Mouse (Mus musculus) layer of hippocampus, adult 2 months (tissue): ENCODE measurements around the gene Ahdc1. TPM values are rescaled to one million over a fixed set of nuclear protein-coding genes. Genes with fewer than 3 reads are reported as not detected.

Source experiments
- DNase-seq, 2 experiments: peaks; one replicate each; pipeline ENCODE4 v3.0.0; 2022; ENCODE audit warnings: low spot score in 2 of 2
- H3K27ac ChIP-seq: fragments of 200-600 bp; 2 replicates; pipeline ENCODE4 v1.8.1; 2022
- H3K4me3 ChIP-seq: fragments of 200-600 bp; 2 replicates; pipeline ENCODE4 v1.8.1; 2022; ENCODE audit warnings: mild to moderate bottlenecking
- CTCF ChIP-seq: fragments of 200-600 bp; conservative IDR thresholded peaks from 2 replicates; pipeline ENCODE4 v1.8.1; 2022; ENCODE audit warnings: antibody characterized with exemption, mild to moderate bottlenecking, moderate library complexity
- total RNA-seq, 2 experiments: library from RNA; stranded (reverse); gene quantifications; 2 replicates each; pipeline ENCODE4 v1.2.3; 2021

The Ahdc1 gene
- total RNA-seq, 2 experiments from 2014 or later = 108 to 113 TPM

GRCm38 (mm10) chr4:133050196-133050836, 39.3 kb downstream of the Ahdc1 start:
- no peak for DNase-seq
- peak overlapping the region; percentile 89 for H3K27ac ChIP-seq
- no peak overlapping the region for H3K4me3 ChIP-seq
- TF ChIP-seq CTCF = no peak

GRCm38 (mm10) chr4:133050837-133051549, 39.9 kb downstream of the Ahdc1 start:
- DNase-seq = no peak
- no peak for TF ChIP-seq CTCF
- H3K27ac ChIP-seq = peak overlapping the region; percentile 89
- H3K4me3 ChIP-seq = no peak overlapping the region

GRCm38 (mm10) chr4:133051550-133051865, 40.4 kb downstream of the Ahdc1 start:
- no peak overlapping the region for H3K4me3 ChIP-seq
- no peak for TF ChIP-seq CTCF
- peak overlapping the region; percentile 89 for H3K27ac ChIP-seq
- DNase-seq = no peak

DNA sequence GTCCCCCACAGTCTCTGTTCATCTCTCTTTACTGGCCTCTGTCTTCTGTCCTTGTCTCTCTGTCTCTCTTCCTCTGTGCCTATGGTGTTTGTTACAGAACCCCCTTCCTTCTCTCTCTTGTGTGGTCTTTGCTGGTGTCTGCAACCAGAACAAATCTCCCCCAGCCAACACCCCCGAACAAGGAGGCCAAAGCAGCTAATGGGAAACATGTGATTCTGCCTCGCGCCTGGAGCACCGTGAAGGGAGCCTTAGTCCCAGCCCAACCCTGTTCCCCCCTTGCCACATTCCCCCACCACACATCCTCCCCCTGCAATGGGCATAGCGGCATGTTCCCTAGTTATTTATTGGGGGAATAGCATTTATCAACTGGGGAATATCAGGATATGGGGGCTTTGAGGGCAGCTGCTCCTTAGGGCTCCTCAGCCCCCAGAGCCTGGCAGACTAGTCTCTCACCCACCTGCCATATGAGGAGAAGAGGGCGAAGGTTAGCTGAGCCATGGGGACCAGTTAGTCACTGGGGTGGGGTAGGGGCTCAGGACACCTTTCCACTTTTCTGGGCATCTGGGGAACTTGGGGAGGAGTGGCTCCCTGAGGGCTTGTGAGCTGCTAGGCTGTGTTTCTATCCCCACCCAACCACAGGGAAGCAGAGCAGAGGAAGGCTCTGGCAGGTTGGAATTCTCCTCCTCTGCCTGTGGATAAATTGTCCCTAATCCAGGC, 41.1 kb downstream of the Ahdc1 start:
- no peak for TF ChIP-seq CTCF
- Histone ChIP-seq H3K4me3 (no peak overlapping the region), H3K27ac (peak overlapping the region; percentile 89)
- no peak for DNase-seq

- peak overlapping the region; percentile 89 for H3K27ac ChIP-seq
- no peak for TF ChIP-seq CTCF
- no peak for DNase-seq
- H3K4me3 ChIP-seq = no peak overlapping the region
Observed at GRCm38 (mm10) chr4:133052995-133053572, 42.0 kb downstream of the Ahdc1 start.

DNA sequence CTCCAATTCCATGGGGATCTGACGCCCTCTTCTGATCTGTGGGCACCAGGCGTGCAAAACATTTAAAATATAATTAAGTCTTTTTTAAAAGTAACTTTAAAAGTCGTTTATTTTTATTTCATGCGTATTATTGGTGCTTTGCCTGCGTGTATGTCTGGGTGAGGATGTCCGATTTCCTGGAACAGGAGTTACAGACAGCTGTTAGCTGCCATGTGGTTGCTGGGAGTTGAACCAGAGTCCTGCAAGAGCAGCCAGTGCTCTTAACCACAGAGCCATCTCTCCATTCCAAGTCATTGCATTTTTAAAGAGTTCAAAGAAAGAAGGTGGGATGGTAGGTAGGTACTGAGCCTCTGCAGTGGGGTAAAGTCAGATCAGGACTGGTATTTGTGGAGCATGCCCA, 43.5 kb downstream of the Ahdc1 start:
- no peak for DNase-seq
- H3K4me3 ChIP-seq = no peak overlapping the region
- TF ChIP-seq CTCF = no peak
- no peak overlapping the region for H3K27ac ChIP-seq

GRCm38 (mm10) chr4:133055163-133055951, 44.3 kb downstream of the Ahdc1 start:
- no peak for DNase-seq
- no peak overlapping the region for H3K4me3 ChIP-seq
- H3K27ac ChIP-seq = peak overlapping the region; percentile 62; the same call in 1 of the 2 replicates
- TF ChIP-seq CTCF = no peak

- peak in 1 of 2 experiments; percentile 82 for DNase-seq
- peak overlapping the region; percentile 62; the same call in 1 of the 2 replicates for H3K27ac ChIP-seq
- TF ChIP-seq CTCF = peak; percentile 91
- H3K4me3 ChIP-seq = no peak overlapping the region
Observed at GRCm38 (mm10) chr4:133056069-133056890, 45.2 kb downstream of the Ahdc1 start.

- Histone ChIP-seq H3K27ac (peak overlapping the region; percentile 72), H3K4me3 (no peak overlapping the region)
- TF ChIP-seq CTCF = no peak
- no peak for DNase-seq
Observed at GRCm38 (mm10) chr4:133057389-133058122, 46.5 kb downstream of the Ahdc1 start.

DNA sequence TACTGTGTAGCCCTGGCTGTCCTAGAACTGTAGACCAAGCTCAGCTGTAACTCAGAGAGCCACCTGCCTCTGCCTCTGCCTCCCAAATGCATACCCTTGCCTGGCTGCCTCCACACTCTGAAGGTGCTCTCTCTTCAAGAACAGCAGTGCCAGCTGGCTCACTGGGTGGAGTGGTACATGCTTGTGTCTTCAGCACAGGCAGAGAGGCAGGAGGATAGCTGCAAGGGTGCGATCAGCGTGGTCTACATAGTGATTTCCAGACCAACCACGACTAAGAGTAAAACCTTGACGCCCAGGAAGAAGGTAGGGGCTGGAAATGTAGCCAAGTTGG, 47.0 kb downstream of the Ahdc1 start:
- TF ChIP-seq CTCF = no peak
- DNase-seq = no peak
- Histone ChIP-seq H3K4me3 (no peak overlapping the region), H3K27ac (peak overlapping the region; percentile 72; the same call in 1 of the 2 replicates)
